Mouse (Mus musculus) cerebellum, adult 2 months (tissue): ENCODE data around the gene Rpp40. TPM values are rescaled to one million over a fixed set of nuclear protein-coding genes. Genes with fewer than 3 reads are reported as not detected.
A peak's percentile ranks its signal among the peaks of the same experiment; 100 is the strongest.

ENCODE experiments used
- DNase-seq, 2 experiments: peaks; one replicate each; pipeline ENCODE4 v3.0.0; 2021
- H3K27ac ChIP-seq: fragments of 200-500 bp; 2 replicates; pipeline ENCODE4 v1.5.1; 2012; ENCODE audit warnings: low read length, control low read depth, inconsistent platforms; ENCODE audit not compliant: insufficient read depth
- H3K27me3 ChIP-seq: fragments of 200-500 bp; 2 replicates; pipeline ENCODE4 v1.6.1; 2012; ENCODE audit warnings: inconsistent platforms, mild to moderate bottlenecking, low read length, moderate library complexity; ENCODE audit not compliant: control insufficient read depth, insufficient read depth
- H3K4me1 ChIP-seq: fragments of 200-500 bp; 2 replicates; pipeline ENCODE4 v1.6.1; 2011; ENCODE audit warnings: low read length; ENCODE audit not compliant: control insufficient read depth, insufficient read depth
- H3K4me3 ChIP-seq: fragments of 200-500 bp; replicated peaks from 2 replicates; pipeline ENCODE3; 2011; ENCODE audit warnings: mild to moderate bottlenecking, low read depth, low read length, control low read depth; ENCODE audit not compliant: insufficient read depth
- CTCF ChIP-seq: fragments of 200-500 bp; IDR thresholded peaks from 2 replicates; pipeline ENCODE4 v1.5.1; 2011; ENCODE audit warnings: low read depth, mild to moderate bottlenecking, control low read depth, low read length, moderate library complexity, borderline replicate concordance; ENCODE audit not compliant: insufficient read depth
- POLR2A ChIP-seq: fragments of 200-500 bp; IDR thresholded peaks from 2 replicates; pipeline ENCODE4 v1.6.1; 2011; ENCODE audit warnings: low read length, control low read depth, borderline replicate concordance; ENCODE audit not compliant: insufficient read depth
- whole genome bisulfite sequencing: fragments of 180-500 bp; shearing (Covaris S2); methylation state at CpG from one replicate; pipeline ENCODE4 v1.1.7; 2018; 5-methylcytosine and 5-hydroxymethylcytosine counted together
- polyA plus RNA-seq: library from polyadenylated mRNA; depleted of rRNA; stranded (reverse); fragments of >200 nt; gene quantifications from 2 replicates; pipeline ENCODE4 v1.2.3, GENCODE M21; 2012; rRNA removed

The Rpp40 gene
- polyA plus RNA-seq, result 3.2 and 3.5 TPM in 2 replicates

DNA sequence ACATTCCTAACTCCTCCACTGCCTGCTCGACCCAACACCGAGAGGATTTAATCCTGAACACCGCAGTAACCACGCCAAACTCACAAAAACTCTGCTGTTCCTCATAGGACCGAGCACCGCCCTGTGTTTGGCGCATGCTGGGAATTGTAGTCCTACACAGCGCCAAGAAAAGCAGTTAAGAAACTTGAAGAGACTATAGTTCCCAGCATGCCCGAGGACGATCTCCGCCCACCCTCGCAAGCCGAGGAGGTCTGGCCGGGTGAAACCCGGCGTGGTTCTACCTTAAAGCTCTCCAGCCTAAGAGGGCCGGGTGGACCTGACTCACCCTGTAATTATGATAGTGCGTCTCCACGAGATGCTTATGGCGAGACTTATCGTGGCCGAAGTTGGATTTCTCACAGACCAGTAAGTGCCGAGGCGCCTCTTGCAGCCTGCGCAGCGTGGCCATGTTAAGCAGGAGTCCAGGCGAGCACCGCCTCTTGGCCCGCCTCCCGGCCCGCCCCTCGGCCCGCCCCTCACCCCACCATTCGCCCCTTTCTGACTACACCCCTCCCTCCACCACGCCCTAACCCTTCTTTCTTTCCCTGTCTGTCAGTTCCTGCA lies at the start of gene Rpp40:
Gene Rpp40 (minus strand): TSS at position 481 of the 603 bp plus-strand sequence.
- Histone ChIP-seq H3K27me3 (no peaks in the 10 kb centered on the region), H3K27ac (no peak within 1 kb of the TSS), H3K4me1 (no peaks in the 10 kb centered on the region), H3K4me3 (peak within 1 kb of the TSS; percentile 99)
- DNase-seq, result peak; percentile 92
- WGBS, result under 1% methylated on average over 35 of the region's 35 CpGs
- TF ChIP-seq CTCF, result no peak
- TF ChIP-seq POLR2A, result 0 out of 2 replicates have a peak, but pooled peaks have one; percentile 8

DNA sequence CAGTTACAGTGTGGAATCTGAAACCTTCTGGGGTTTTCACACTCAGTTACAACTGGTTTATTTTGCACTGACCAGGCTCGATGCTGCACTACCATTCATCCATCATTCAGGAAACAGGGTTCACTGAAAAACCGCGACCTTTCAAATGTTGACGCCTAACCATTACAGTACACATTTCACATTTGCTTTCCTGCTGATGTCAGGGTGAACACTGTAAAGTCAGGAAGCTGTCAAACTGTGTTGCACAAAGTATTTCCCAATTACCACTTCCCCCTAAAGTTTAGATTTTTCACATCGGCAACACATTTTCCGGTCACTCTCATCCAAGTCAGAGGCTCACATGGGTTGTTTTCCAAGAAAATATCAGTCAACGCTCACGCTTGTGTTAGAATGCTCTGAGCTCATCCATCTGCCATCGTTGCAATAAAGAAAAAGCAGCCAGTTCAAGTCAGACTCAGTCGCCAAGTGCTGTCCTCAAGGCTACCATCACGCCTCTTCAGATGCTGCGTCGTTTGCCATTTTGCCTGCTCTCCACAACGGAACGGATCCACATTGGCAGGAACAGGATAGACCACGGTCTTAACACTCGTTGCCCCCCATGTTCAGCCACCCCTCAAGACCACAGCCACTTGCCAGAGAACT lies 43.8 kb upstream of the Rpp40 start:
- Histone ChIP-seq H3K27ac (no peak overlapping the region), H3K4me1 (no peaks in the 10 kb centered on the region), H3K27me3 (no peaks in the 10 kb centered on the region), H3K4me3 (no peak overlapping the region)
- TF ChIP-seq CTCF (no peak), POLR2A (no peak)
- WGBS, result 57% methylated on average over 17 of the region's 17 CpGs
- no peak for DNase-seq

DNA sequence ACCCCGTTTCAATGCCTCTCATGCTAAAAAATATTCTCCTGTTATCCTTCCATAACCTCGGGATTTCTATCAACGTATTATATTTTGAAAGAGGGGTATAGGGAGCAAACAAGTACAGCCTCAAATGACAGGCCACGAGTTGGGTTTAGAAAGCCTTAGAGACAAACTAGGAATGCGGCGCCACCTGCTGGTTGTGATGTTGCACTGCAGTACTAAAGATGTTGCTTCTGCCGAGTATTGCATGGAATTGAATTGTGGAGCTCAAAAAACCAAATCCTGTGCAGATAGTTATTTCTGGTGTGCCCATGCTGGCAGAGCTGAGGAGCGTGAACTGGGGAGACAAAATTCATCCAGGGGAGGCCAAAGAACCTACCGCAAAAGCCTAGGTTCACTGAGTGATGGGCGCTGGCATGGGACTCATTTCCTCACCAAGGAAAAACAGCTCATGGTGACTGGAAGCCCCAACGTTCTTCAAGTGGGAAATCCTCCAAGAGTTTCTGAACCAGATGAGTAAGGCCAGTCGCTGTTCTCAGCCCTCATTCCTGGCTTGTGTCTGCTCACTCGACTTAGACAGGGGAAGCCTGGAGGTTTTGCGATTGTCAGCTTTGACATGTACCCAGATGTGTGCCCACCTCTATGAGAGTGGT lies 41.3 kb upstream of the Rpp40 start:
- Histone ChIP-seq H3K27me3 (no peaks in the 10 kb centered on the region), H3K4me3 (no peak overlapping the region), H3K4me1 (no peaks in the 10 kb centered on the region), H3K27ac (no peak overlapping the region)
- TF ChIP-seq POLR2A (no peak), CTCF (peak; percentile 89)
- 14% methylated on average over 14 of the region's 14 CpGs for WGBS
- DNase-seq, result peak; percentile 58 to 75

DNA sequence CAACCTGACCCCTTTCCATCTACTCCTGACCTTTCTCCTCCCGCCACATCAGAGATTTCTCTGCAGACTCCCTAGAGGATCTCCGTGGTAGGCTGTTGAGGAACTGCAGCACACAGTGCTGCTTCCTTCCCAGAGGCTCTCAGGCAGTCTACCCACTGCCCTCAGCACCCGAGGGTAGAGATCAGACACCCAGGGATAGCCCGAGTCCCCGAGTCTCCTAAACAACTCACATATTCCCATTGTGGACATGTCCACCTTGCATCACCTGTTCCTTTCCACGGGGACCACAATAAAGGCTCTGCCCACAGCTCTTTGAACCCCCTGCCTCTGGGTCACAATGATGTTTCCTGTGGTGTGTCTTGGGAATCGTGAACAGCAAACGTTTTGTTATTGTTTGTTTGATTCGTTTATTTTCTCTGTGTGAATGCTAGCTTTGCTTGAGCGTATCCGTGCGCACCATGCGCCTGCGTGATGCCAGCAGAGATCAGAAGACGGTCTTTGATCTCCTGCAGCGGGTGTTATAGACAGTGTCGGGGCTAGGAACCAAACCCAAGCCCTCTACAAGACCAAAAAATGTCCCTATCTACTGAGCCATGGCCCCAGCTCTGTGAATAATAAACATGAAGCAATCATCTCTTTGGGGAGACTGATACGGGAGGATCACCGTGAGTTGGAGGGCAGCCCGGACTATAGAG lies 40.6 kb upstream of the Rpp40 start:
- TF ChIP-seq POLR2A (no peak), CTCF (no peak)
- no peak for DNase-seq
- H3K27me3 ChIP-seq, result no peaks in the 10 kb centered on the region
- 74% methylated on average over 20 of the region's 20 CpGs for WGBS
- no peak overlapping the region for H3K4me3 ChIP-seq
- no peaks in the 10 kb centered on the region for H3K4me1 ChIP-seq
- no peak overlapping the region for H3K27ac ChIP-seq

DNA sequence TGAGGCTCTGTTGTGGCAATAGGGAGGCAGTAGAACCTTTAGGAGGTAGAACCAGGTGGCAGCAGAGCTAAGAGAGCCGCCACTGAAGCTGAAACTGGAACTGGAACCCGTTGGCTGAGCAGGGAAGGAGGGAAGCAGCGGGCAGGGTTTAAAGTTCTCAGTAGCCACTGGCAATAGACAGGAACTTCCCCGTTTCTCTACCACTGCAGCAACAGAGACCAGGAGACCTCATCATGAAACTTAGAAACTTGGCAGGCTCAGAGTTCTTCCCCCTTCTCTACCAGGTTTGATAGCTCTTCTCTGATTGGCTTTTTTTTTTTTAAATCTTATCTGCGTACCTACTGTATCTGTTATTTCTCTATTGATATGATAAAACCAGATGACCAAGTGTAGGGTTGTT lies 34.8 kb upstream of the Rpp40 start:
- TF ChIP-seq CTCF (no peak), POLR2A (no peak)
- Histone ChIP-seq H3K4me3 (no peak overlapping the region), H3K27me3 (no peaks in the 10 kb centered on the region), H3K4me1 (no peaks in the 10 kb centered on the region), H3K27ac (no peak overlapping the region)
- no peak for DNase-seq
- WGBS, result 83% methylated on average over 5 of the region's 5 CpGs

DNA sequence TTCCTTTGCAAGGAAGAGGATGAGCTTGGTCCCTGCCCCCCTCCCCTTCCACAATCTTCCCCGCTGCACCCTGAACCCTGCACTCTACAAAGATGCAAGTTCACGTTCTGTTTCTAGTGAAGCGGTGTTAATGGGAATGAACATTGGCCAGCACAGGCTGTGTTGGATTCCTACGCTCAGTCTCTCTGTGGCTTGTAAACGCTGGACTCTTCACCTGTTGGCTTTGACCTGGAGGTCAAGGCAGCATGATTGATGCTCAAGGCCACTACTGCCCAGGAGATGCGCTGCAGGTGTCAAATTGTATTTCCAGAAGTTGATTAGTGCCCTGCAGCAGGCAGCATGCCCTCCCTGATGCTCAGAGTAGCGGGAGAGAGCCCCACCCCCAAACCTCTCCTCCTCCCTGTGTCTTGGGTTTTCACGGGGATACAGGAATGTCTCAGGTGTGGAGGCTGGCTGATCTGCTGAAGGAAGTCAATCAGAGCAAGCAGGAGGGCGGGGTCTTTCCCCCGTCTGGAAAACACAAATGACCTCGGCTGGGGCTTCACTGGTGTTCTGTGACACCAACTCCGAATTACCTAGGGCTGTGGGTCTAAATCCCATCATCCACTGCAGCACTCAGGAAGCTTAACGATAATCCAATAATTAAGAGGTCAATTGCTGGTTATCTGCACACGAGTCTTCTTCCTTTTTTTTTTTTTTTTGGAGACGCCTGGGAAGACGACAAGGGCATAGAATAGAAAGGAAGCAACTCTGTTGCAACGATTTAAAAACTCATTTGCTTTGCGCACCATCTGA lies 33.9 kb upstream of the Rpp40 start:
- TF ChIP-seq POLR2A (no peak), CTCF (no peak)
- DNase-seq, result no peak
- no peaks in the 10 kb centered on the region for H3K4me1 ChIP-seq
- no peaks in the 10 kb centered on the region for H3K27me3 ChIP-seq
- no peak overlapping the region for H3K4me3 ChIP-seq
- 78% methylated on average over 18 of the region's 18 CpGs for whole genome bisulfite sequencing
- no peak overlapping the region for H3K27ac ChIP-seq

DNA sequence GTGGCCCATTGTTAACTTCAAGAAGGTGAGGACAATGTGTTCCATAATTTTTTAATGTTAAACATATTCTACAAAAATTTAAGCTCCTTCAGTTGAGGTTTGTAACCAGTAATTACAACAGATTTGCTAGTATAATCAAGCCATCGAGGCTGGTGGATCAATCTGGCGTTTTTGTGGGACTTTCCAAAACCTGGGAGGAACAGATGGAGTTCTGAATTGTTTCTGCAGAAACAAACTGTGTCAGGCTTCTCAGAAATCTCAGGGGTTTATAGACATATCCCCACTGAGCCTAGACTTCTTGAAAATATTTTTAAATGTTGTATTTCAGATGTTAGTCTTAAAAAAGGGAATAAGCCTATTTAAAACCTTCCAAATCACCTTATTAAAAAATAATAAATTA lies 31.8 kb upstream of the Rpp40 start:
- no peaks in the 10 kb centered on the region for H3K4me1 ChIP-seq
- H3K27me3 ChIP-seq, result no peaks in the 10 kb centered on the region
- 31% methylated on average over 2 of the region's 2 CpGs for WGBS
- DNase-seq, result no peak
- TF ChIP-seq POLR2A (no peak), CTCF (no peak)
- no peak overlapping the region for H3K4me3 ChIP-seq
- H3K27ac ChIP-seq, result no peak overlapping the region
